Mouse (Mus musculus): ENCODE measurements at regions not wholly inside any gene's neighbourhood (a gene's known extent, or its start where the extent isn't known, plus 50 kb on each side); places are given as distances from the start of the nearest gene placed in this dataset.

- no peaks in the 10 kb centered on the region for H3K4me1 ChIP-seq (ENCODE audit: control insufficient read depth, insufficient read depth, low read length)
- no peaks in the 10 kb centered on the region for H3K9me3 ChIP-seq (ENCODE audit: control insufficient read depth, low read length)
- H3K4me3 ChIP-seq (ENCODE audit: low read depth, low read length) = no peak overlapping the region
- H3K4me2 ChIP-seq (ENCODE audit: low read depth) = no peak overlapping the region
- WGBS = 83% methylated on average over 7 of the region's 7 CpGs
- no peak for ATAC-seq (ENCODE audit: insufficient read depth, low FRiP score, low TSS enrichment)
- H3K27me3 ChIP-seq (ENCODE audit: control insufficient read depth, insufficient read depth, low read length) = peaks cover 4% of the 10 kb centered on the region; the same call in 1 of the 2 replicates
- DNase-seq (ENCODE audit: low spot score) = no peak
- H3K27ac ChIP-seq (ENCODE audit: low read depth, low read length) = no peak overlapping the region
- no peak overlapping the region for H3K9ac ChIP-seq (ENCODE audit: low read length)
- no peaks in the 10 kb centered on the region for H3K36me3 ChIP-seq (ENCODE audit: control insufficient read depth, insufficient read depth, low read length)
These were observed 151.3 kb downstream of the Pja1 start for GRCm38 (mm10) chrX:99319791-99320190.

DNA sequence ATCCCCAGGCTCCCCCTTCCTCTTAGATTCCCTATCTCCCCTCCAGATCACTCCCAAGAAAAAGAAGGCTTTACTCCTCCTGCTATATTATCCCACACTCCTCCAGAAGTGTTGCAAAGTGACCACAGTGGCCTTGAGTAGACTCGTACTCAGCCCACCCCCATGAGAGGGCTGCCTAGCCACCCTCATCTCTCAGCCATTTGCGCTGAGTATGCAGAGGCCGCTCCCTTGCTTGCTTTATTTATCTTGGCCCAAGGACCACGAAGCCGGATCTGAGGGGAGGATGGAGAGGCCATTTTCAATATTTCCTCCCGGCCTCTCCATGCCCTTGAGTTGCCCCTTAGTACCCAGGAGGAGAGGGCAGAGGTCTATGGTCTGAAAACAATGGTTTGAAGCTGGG is 151.9 kb downstream of the Pja1 start:
- Histone ChIP-seq H3K9ac (ENCODE audit: low read length) (no peak overlapping the region), H3K27ac (ENCODE audit: low read depth, low read length) (no peak overlapping the region), H3K4me2 (ENCODE audit: low read depth) (no peak overlapping the region), H3K9me3 (ENCODE audit: control insufficient read depth, low read length) (no peaks in the 10 kb centered on the region), H3K36me3 (ENCODE audit: control insufficient read depth, insufficient read depth, low read length) (no peaks in the 10 kb centered on the region), H3K27me3 (ENCODE audit: control insufficient read depth, insufficient read depth, low read length) (0 out of 2 replicates have a peak, but pooled peaks cover 5% of the 10 kb centered on the region), H3K4me1 (ENCODE audit: control insufficient read depth, insufficient read depth, low read length) (no peaks in the 10 kb centered on the region), H3K4me3 (ENCODE audit: low read depth, low read length) (no peak overlapping the region)
- ATAC-seq (ENCODE audit: insufficient read depth, low FRiP score, low TSS enrichment) (no peak), DNase-seq (ENCODE audit: low spot score) (no peak)
- 69% methylated on average over 6 of the region's 6 CpGs for WGBS

GRCm38 (mm10) chrX:99318141-99318540 is 152.9 kb downstream of the Pja1 start:
- 86% methylated on average over 8 of the region's 8 CpGs for WGBS
- Histone ChIP-seq H3K9me3 (ENCODE audit: control insufficient read depth, low read length) (no peaks in the 10 kb centered on the region), H3K4me2 (ENCODE audit: low read depth) (no peak overlapping the region), H3K36me3 (ENCODE audit: control insufficient read depth, insufficient read depth, low read length) (no peaks in the 10 kb centered on the region), H3K27me3 (ENCODE audit: control insufficient read depth, insufficient read depth, low read length) (0 out of 2 replicates have a peak, but pooled peaks cover 4% of the 10 kb centered on the region), H3K9ac (ENCODE audit: low read length) (no peak overlapping the region), H3K27ac (ENCODE audit: low read depth, low read length) (no peak overlapping the region), H3K4me1 (ENCODE audit: control insufficient read depth, insufficient read depth, low read length) (no peaks in the 10 kb centered on the region), H3K4me3 (ENCODE audit: low read depth, low read length) (no peak overlapping the region)
- no peak for DNase-seq (ENCODE audit: low spot score)
- no peak for ATAC-seq (ENCODE audit: insufficient read depth, low FRiP score, low TSS enrichment)

DNA sequence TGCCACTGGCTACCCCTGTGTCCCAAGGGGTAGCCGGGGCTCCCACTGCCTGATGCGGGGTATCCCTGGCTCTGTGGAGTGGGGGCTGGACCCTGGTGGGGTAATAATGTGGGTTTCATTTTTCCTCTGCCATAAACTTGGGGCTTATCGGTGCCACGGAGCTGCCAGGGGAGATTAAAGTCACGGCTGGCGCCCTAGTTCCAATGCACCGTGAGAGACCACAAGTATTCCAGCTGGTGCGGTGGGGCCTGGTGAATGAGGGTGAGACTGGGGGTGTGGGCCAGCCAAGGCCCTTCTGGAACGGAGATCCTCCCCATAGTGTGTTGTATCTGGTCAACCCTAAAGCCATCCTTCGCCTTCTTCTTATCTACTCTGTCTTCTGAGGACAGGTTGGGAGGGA is 153.3 kb downstream of the Pja1 start:
- Histone ChIP-seq H3K36me3 (ENCODE audit: control insufficient read depth, insufficient read depth, low read length) (no peaks in the 10 kb centered on the region), H3K27ac (ENCODE audit: low read depth, low read length) (no peak overlapping the region), H3K27me3 (ENCODE audit: control insufficient read depth, insufficient read depth, low read length) (0 out of 2 replicates have a peak, but pooled peaks cover 4% of the 10 kb centered on the region), H3K9me3 (ENCODE audit: control insufficient read depth, low read length) (no peaks in the 10 kb centered on the region), H3K9ac (ENCODE audit: low read length) (no peak overlapping the region), H3K4me3 (ENCODE audit: low read depth, low read length) (no peak overlapping the region), H3K4me1 (ENCODE audit: control insufficient read depth, insufficient read depth, low read length) (no peaks in the 10 kb centered on the region), H3K4me2 (ENCODE audit: low read depth) (no peak overlapping the region)
- WGBS = 89% methylated on average over 10 of the region's 10 CpGs
- no peak for DNase-seq (ENCODE audit: low spot score)
- ATAC-seq (ENCODE audit: insufficient read depth, low FRiP score, low TSS enrichment) = no peak

DNA sequence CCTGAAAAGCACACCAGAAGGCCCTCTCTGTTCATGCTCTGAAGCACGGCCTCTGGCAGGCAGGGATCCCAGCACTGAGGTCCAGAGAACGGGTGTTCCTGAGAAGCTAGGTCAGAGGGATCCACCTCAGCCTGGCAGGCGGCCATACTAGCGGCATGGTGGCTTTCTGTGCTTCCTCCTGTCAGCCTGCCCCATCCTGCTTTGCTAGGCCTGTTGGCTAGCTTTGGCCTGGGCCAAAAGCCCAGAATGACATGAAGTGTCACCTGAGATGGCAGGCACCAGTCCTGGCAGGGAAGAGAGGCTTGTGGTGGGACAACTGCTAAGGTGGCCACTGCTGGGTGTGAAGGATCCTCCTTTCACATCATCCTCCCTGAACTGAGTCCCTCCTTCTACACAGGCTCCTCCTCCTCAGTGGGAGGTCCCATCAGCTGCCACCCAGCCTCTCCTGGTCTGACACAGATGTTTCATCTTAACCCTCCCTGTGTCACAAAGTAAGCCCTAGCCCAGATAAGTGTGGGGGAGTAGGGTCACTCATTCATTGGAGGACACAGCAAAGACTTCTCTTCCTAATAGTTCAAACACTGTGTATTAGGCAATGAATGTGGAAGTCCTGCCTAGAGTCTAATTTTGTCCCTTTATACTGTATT is 154.5 kb downstream of the Pja1 start:
- 66% methylated on average over 4 of the region's 4 CpGs for WGBS
- H3K9me3 ChIP-seq (ENCODE audit: control insufficient read depth, low read length) = no peaks in the 10 kb centered on the region
- H3K4me2 ChIP-seq (ENCODE audit: low read depth) = no peak overlapping the region
- no peak for DNase-seq (ENCODE audit: low spot score)
- H3K27me3 ChIP-seq (ENCODE audit: control insufficient read depth, insufficient read depth, low read length) = 0 out of 2 replicates have a peak, but pooled peaks cover 4% of the 10 kb centered on the region
- no peak for ATAC-seq (ENCODE audit: insufficient read depth, low FRiP score, low TSS enrichment)
- no peak overlapping the region for H3K27ac ChIP-seq (ENCODE audit: low read depth, low read length)
- H3K36me3 ChIP-seq (ENCODE audit: control insufficient read depth, insufficient read depth, low read length) = no peaks in the 10 kb centered on the region
- no peak overlapping the region for H3K9ac ChIP-seq (ENCODE audit: low read length)
- H3K4me1 ChIP-seq (ENCODE audit: control insufficient read depth, insufficient read depth, low read length) = no peaks in the 10 kb centered on the region
- H3K4me3 ChIP-seq (ENCODE audit: low read depth, low read length) = no peak overlapping the region

- no peaks in the 10 kb centered on the region for H3K36me3 ChIP-seq (ENCODE audit: control insufficient read depth, insufficient read depth, low read length)
- H3K27me3 ChIP-seq (ENCODE audit: control insufficient read depth, insufficient read depth, low read length) = no peaks in the 10 kb centered on the region; the same call in 1 of the 2 replicates
- H3K9ac ChIP-seq (ENCODE audit: low read length) = no peak overlapping the region
- no peaks in the 10 kb centered on the region for H3K4me1 ChIP-seq (ENCODE audit: control insufficient read depth, insufficient read depth, low read length)
- H3K27ac ChIP-seq (ENCODE audit: low read depth, low read length) = no peak overlapping the region
- ATAC-seq (ENCODE audit: insufficient read depth, low FRiP score, low TSS enrichment) = peak; percentile 35; the same call in 1 of the 2 replicates
- H3K4me3 ChIP-seq (ENCODE audit: low read depth, low read length) = no peak overlapping the region
- no peak overlapping the region for H3K4me2 ChIP-seq (ENCODE audit: low read depth)
- no peaks in the 10 kb centered on the region for H3K9me3 ChIP-seq (ENCODE audit: control insufficient read depth, low read length)
- DNase-seq (ENCODE audit: low spot score) = no peak
- 33% methylated on average over 6 of the region's 6 CpGs for WGBS
These were observed 163.2 kb downstream of the Efnb1 start for GRCm38 (mm10) chrX:99299110-99299509.

- WGBS = 83% methylated on average over 8 of the region's 8 CpGs
- Histone ChIP-seq H3K9me3 (ENCODE audit: control insufficient read depth, low read length) (no peaks in the 10 kb centered on the region), H3K4me2 (ENCODE audit: low read depth) (no peak overlapping the region), H3K36me3 (ENCODE audit: control insufficient read depth, insufficient read depth, low read length) (no peaks in the 10 kb centered on the region), H3K27me3 (ENCODE audit: control insufficient read depth, insufficient read depth, low read length) (peaks cover 3% of the 10 kb centered on the region; the same call in 1 of the 2 replicates), H3K9ac (ENCODE audit: low read length) (no peak overlapping the region), H3K27ac (ENCODE audit: low read depth, low read length) (no peak overlapping the region), H3K4me1 (ENCODE audit: control insufficient read depth, insufficient read depth, low read length) (0 out of 2 replicates have a peak, but pooled peaks cover 3% of the 10 kb centered on the region), H3K4me3 (ENCODE audit: low read depth, low read length) (no peak overlapping the region)
- DNase-seq (ENCODE audit: low spot score) = no peak
- ATAC-seq (ENCODE audit: insufficient read depth, low FRiP score, low TSS enrichment) = no peak
These were observed 158.8 kb downstream of the Efnb1 start for GRCm38 (mm10) chrX:99294726-99295125.

DNA sequence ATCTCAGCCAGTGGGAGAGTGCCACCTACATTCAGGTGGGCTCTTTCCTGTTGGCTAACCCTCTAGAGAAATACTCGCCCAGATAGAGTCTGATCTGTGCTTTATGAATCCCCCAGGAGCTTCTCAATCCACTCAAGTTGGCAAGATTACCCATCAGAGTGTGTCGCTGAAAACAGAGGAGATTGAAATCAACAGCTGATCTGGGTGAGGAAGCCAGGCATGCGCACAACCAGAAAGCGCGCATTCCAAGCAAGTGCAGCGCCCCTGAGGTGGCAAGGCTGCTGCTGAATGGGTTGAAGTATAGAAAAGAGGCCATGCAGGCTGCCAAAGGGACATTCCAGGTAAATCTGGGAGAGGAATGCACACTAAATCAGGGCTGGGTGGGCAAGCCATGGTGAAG is 158.0 kb downstream of the Efnb1 start:
- DNase-seq (ENCODE audit: low spot score) = no peak
- H3K9ac ChIP-seq (ENCODE audit: low read length) = no peak overlapping the region
- H3K4me3 ChIP-seq (ENCODE audit: low read depth, low read length) = no peak overlapping the region
- H3K4me2 ChIP-seq (ENCODE audit: low read depth) = no peak overlapping the region
- 0 out of 2 replicates have a peak, but pooled peaks cover 3% of the 10 kb centered on the region for H3K4me1 ChIP-seq (ENCODE audit: control insufficient read depth, insufficient read depth, low read length)
- peaks cover 3% of the 10 kb centered on the region; the same call in 1 of the 2 replicates for H3K27me3 ChIP-seq (ENCODE audit: control insufficient read depth, insufficient read depth, low read length)
- no peaks in the 10 kb centered on the region for H3K9me3 ChIP-seq (ENCODE audit: control insufficient read depth, low read length)
- no peaks in the 10 kb centered on the region for H3K36me3 ChIP-seq (ENCODE audit: control insufficient read depth, insufficient read depth, low read length)
- no peak overlapping the region for H3K27ac ChIP-seq (ENCODE audit: low read depth, low read length)
- 69% methylated on average over 6 of the region's 6 CpGs for WGBS
- ATAC-seq (ENCODE audit: insufficient read depth, low FRiP score, low TSS enrichment) = no peak

DNA sequence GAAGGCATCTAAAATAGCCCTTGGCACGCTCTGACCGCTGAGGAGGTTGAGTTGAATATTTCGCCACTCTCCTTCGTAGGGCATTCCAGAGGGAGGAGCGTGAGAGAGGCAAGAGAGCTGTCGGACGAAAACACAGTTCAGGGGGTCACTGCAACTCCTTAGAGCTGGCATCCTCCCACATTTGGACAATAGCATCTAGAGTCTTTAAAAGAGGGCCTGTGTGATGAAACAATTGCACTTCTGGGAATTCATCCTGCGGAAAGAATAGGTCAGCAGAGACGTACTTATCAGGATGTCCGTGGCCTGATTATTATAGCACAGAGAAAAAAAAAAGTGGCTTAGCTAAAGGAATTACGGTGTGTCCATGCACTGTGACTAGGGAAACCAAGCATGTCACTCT is 156.8 kb downstream of the Efnb1 start:
- Histone ChIP-seq H3K36me3 (ENCODE audit: control insufficient read depth, insufficient read depth, low read length) (no peaks in the 10 kb centered on the region), H3K4me3 (ENCODE audit: low read depth, low read length) (no peak overlapping the region), H3K9me3 (ENCODE audit: control insufficient read depth, low read length) (no peaks in the 10 kb centered on the region), H3K27ac (ENCODE audit: low read depth, low read length) (no peak overlapping the region), H3K4me1 (ENCODE audit: control insufficient read depth, insufficient read depth, low read length) (0 out of 2 replicates have a peak, but pooled peaks cover 3% of the 10 kb centered on the region), H3K27me3 (ENCODE audit: control insufficient read depth, insufficient read depth, low read length) (0 out of 2 replicates have a peak, but pooled peaks cover 6% of the 10 kb centered on the region), H3K9ac (ENCODE audit: low read length) (no peak overlapping the region), H3K4me2 (ENCODE audit: low read depth) (no peak overlapping the region)
- 62% methylated on average over 11 of the region's 11 CpGs for WGBS
- ATAC-seq (ENCODE audit: insufficient read depth, low FRiP score, low TSS enrichment) (no peak), DNase-seq (ENCODE audit: low spot score) (no peak)
